Mouse (Mus musculus) CH12.LX (cell line): ENCODE measurements around the gene Clcf1. TPM values are rescaled to one million over a fixed set of nuclear protein-coding genes. Genes with fewer than 3 reads are reported as not detected.

Experiments
- DNase-seq: peaks from one replicate; pipeline ENCODE4 v3.0.0-alpha.2; 2013; ENCODE audit errors: extremely low read depth
- H3K27ac ChIP-seq: 2 replicates; pipeline ENCODE4 v1.5.1; 2012; ENCODE audit warnings: low read depth, mild to moderate bottlenecking, control low read depth, moderate library complexity; ENCODE audit not compliant: insufficient read depth
- H3K27me3 ChIP-seq: replicated peaks from 2 replicates; pipeline ENCODE3; 2012; ENCODE audit warnings: inconsistent platforms
- H3K36me3 ChIP-seq, 2 experiments: replicated peaks in 1 of 2; 2 replicates each; pipeline versions ENCODE3 to v1.6.1; 2012; ENCODE audit warnings: inconsistent platforms in 1 of 2, low read length in 1 of 2, mild to moderate bottlenecking in 1 of 2, mixed read lengths in 1 of 2, moderate library complexity in 1 of 2; ENCODE audit not compliant: control insufficient read depth in 1 of 2, insufficient read depth in 1 of 2
- H3K4me1 ChIP-seq, 2 experiments: 2 replicates each; pipeline ENCODE4 v1.6.1; 2012; ENCODE audit warnings: inconsistent platforms in 1 of 2, moderate library complexity in 1 of 2; ENCODE audit not compliant: insufficient read depth in 2 of 2, control insufficient read depth in 1 of 2
- H3K4me2 ChIP-seq: 2 replicates; pipeline ENCODE4 v1.6.1; 2012; ENCODE audit warnings: low read depth, mild to moderate bottlenecking, control low read depth; ENCODE audit not compliant: poor library complexity, insufficient read depth, severe bottlenecking
- H3K4me3 ChIP-seq, 3 experiments: fragments of 150-350 bp in 1 of 3; sonication (generic) in 1 of 3; replicated peaks in 1 of 3; 2 replicates each; pipeline versions ENCODE3 to v1.5.1; 2011 to 2012; ENCODE audit warnings: low read depth in 2 of 3, low read length in 2 of 3, mild to moderate bottlenecking in 2 of 3, moderate library complexity in 2 of 3, control low read depth in 1 of 3, improper control_type of control experiment in 1 of 3, inconsistent platforms in 1 of 3, mixed read lengths in 1 of 3; ENCODE audit not compliant: poor library complexity in 1 of 3
- H3K79me2 ChIP-seq: replicated peaks from 2 replicates; pipeline ENCODE4 v1.6.1; 2012; ENCODE audit warnings: mild to moderate bottlenecking, moderate library complexity; ENCODE audit not compliant: control insufficient read depth, poor library complexity, insufficient read depth, severe bottlenecking; ENCODE audit errors: extremely low read depth
- H3K9ac ChIP-seq: 2 replicates; pipeline ENCODE4 v1.6.1; 2012; ENCODE audit warnings: low read depth, mild to moderate bottlenecking, control low read depth, moderate library complexity; ENCODE audit not compliant: insufficient read depth
- H3K9me3 ChIP-seq: replicated peaks from 2 replicates; pipeline ENCODE3; 2012; ENCODE audit warnings: low read length, inconsistent platforms, mixed read lengths
- CHD1 ChIP-seq: IDR thresholded peaks from 2 replicates; pipeline ENCODE4 v1.6.1; 2012; ENCODE audit warnings: low read depth, low read length, improper control_type of control experiment, inconsistent platforms
- CTCF ChIP-seq, 2 experiments: IDR thresholded peaks in 1 of 2; conservative IDR thresholded peaks in 1 of 2; 2 replicates each; pipeline ENCODE4 v1.5.1; 2011 to 2012; ENCODE audit warnings: low read depth in 2 of 2, low read length in 2 of 2, improper control_type of control experiment in 1 of 2, inconsistent platforms in 1 of 2, mild to moderate bottlenecking in 1 of 2, moderate library complexity in 1 of 2
- ELF1 ChIP-seq: IDR thresholded peaks from 2 replicates; pipeline ENCODE4 v1.6.1; 2014; ENCODE audit warnings: low read depth, mild to moderate bottlenecking, inconsistent platforms, low read length, improper control_type of control experiment
- HCFC1 ChIP-seq: IDR thresholded peaks from 2 replicates; pipeline ENCODE4 v1.6.1; 2012; ENCODE audit warnings: low read depth, mild to moderate bottlenecking, inconsistent platforms, low read length, improper control_type of control experiment
- JUN ChIP-seq: IDR thresholded peaks from 2 replicates; pipeline ENCODE4 v1.6.1; 2011; ENCODE audit warnings: low read depth, mild to moderate bottlenecking, low read length, improper control_type of control experiment, moderate library complexity; ENCODE audit not compliant: insufficient read depth
- JUND ChIP-seq: conservative IDR thresholded peaks from 2 replicates; pipeline ENCODE4 v1.6.1; 2011; ENCODE audit warnings: low read depth, low read length, improper control_type of control experiment
- KAT2A ChIP-seq: IDR thresholded peaks from 2 replicates; pipeline ENCODE4 v1.6.1; 2012; ENCODE audit warnings: low read length, improper control_type of control experiment, inconsistent platforms; ENCODE audit not compliant: insufficient replicate concordance
- MAZ ChIP-seq: IDR thresholded peaks from 2 replicates; pipeline ENCODE4 v1.6.1; 2012; ENCODE audit warnings: low read depth, mild to moderate bottlenecking, inconsistent platforms, low read length, improper control_type of control experiment, moderate library complexity
- MEF2A ChIP-seq: IDR thresholded peaks from 2 replicates; pipeline ENCODE4 v1.6.1; 2014; ENCODE audit warnings: low read depth, mild to moderate bottlenecking, inconsistent platforms, low read length, improper control_type of control experiment, borderline replicate concordance
- MXI1 ChIP-seq: IDR thresholded peaks from 2 replicates; pipeline ENCODE4 v1.6.1; 2011; ENCODE audit warnings: mild to moderate bottlenecking, low read depth, low read length, improper control_type of control experiment
- MYC ChIP-seq: IDR thresholded peaks from 2 replicates; pipeline ENCODE4 v1.6.1; 2011; ENCODE audit warnings: low read depth, mild to moderate bottlenecking, improper control_type of control experiment, low read length
- NELFE ChIP-seq: IDR thresholded peaks from 2 replicates; pipeline ENCODE4 v1.6.1; 2011; ENCODE audit warnings: low read depth, low read length, improper control_type of control experiment
- PAX5 ChIP-seq: IDR thresholded peaks from 2 replicates; pipeline ENCODE4 v1.6.1; 2012; ENCODE audit warnings: low read length, inconsistent platforms, mixed read lengths
- RAD21 ChIP-seq: IDR thresholded peaks from 2 replicates; pipeline ENCODE4 v1.6.1; 2011; ENCODE audit warnings: low read depth, mild to moderate bottlenecking, low read length, improper control_type of control experiment, moderate library complexity
- SIN3A ChIP-seq: IDR thresholded peaks from 2 replicates; pipeline ENCODE4 v1.6.1; 2012; ENCODE audit warnings: low read length, improper control_type of control experiment, inconsistent platforms
- TBP ChIP-seq: conservative IDR thresholded peaks from 2 replicates; pipeline ENCODE4 v1.6.1; 2011; ENCODE audit warnings: low read depth, low read length, improper control_type of control experiment
- TCF12 ChIP-seq: IDR thresholded peaks from 2 replicates; pipeline ENCODE4 v1.6.1; 2014; ENCODE audit warnings: low read depth, mild to moderate bottlenecking, inconsistent platforms, low read length, improper control_type of control experiment
- USF2 ChIP-seq: conservative IDR thresholded peaks from 2 replicates; pipeline ENCODE4 v1.6.1; 2011; ENCODE audit warnings: low read depth, low read length, improper control_type of control experiment
- ZC3H11A ChIP-seq: IDR thresholded peaks from 2 replicates; pipeline ENCODE4 v1.6.1; 2012; ENCODE audit warnings: low read depth, mild to moderate bottlenecking, inconsistent platforms, low read length, improper control_type of control experiment
- ZKSCAN1 ChIP-seq: IDR thresholded peaks from 2 replicates; pipeline ENCODE4 v1.6.1; 2012; ENCODE audit warnings: low read depth, inconsistent platforms, low read length, improper control_type of control experiment, borderline replicate concordance
- ZMIZ1 ChIP-seq: IDR thresholded peaks from 2 replicates; pipeline ENCODE4 v1.6.1; 2012; ENCODE audit warnings: low read depth, mild to moderate bottlenecking, inconsistent platforms, low read length, improper control_type of control experiment
- dilution Hi-C: fragments of 300-500 bp; cut with MboI; formaldehyde crosslinking; loops from 2 replicates; pipeline ENCODE4 v1.14.3; 2020; ENCODE audit warnings: low sequenced_read_pairs; ENCODE audit not compliant: extremely low pct_unique_long_range_greater_than_20kb, extremely low pct_ligation_motif_present
- in situ Hi-C: fragments of 300-500 bp; cut with MboI; formaldehyde crosslinking; loops from 3 replicates; pipeline ENCODE4 v1.14.3; 2019; ENCODE audit warnings: low sequenced_read_pairs, low pct_ligation_motif_present, low pct_unique_long_range_greater_than_20kb, mixed read lengths
- polyA plus RNA-seq: library from polyadenylated mRNA; unstranded; fragments of >175 nt; gene quantifications from 2 replicates; pipeline ENCODE4 v1.2.1, GENCODE M21; 2012; ENCODE audit warnings: low read depth; ENCODE audit not compliant: insufficient read length
- total RNA-seq, 2 experiments: library from RNA; depleted of rRNA; stranded (reverse); fragments of 300-350 nt in 1 of 2; fragments of >200 nt in 1 of 2; gene quantifications; 2 replicates each; pipeline ENCODE4 v1.2.3; 2012 to 2014

Gene Clcf1
- total and polyA plus RNA-seq, 3 experiments = 0.09 to 1.0 (median 0.28) TPM

GRCm38 (mm10) chr19:4203148-4203547, 10.9 kb upstream of the Clcf1 start (continued):
- TF ChIP-seq MXI1 (no peak), ZC3H11A (peak; percentile 28; the same call in 1 of the 2 replicates), JUND (no peak), JUN (no peak), ZKSCAN1 (no peak), MYC (no peak), MAZ (no peak), NELFE (no peak), USF2 (no peak), TBP (no peak), MEF2A (no peak), SIN3A (no peak)
- TF ChIP-seq, all 38 proteins: peak for 6

GRCm38 (mm10) chr19:4203604-4204326, 10.3 kb upstream of the Clcf1 start:
- peaks cover 19 to 56% of the 10 kb centered on the region in 2 experiments for H3K4me1 ChIP-seq

GRCm38 (mm10) chr19:4204889-4205288, 9.1 kb upstream of the Clcf1 start:
- Histone ChIP-seq H3K27me3 (peaks cover 7% of the 10 kb centered on the region), H3K9ac (no peak overlapping the region), H3K79me2 (peaks cover 12% of the 10 kb centered on the region; the same call in 1 of the 2 replicates), H3K27ac (no peak overlapping the region), H3K4me2 (no peak overlapping the region), H3K4me1 (peaks cover 25 to 52% of the 10 kb centered on the region in 2 experiments), H3K4me3 (no peak overlapping the region), H3K36me3 (peaks cover 5 to 8% of the 10 kb centered on the region in 2 experiments), H3K9me3 (no peaks in the 10 kb centered on the region)
- no peak for DNase-seq
- dilution Hi-C loops = no loop called here
- TF ChIP-seq KAT2A = no peak
- no peak for TF ChIP-seq CHD1
- no peak for TF ChIP-seq HCFC1
- TF ChIP-seq PAX5 = no peak
- no peak for TF ChIP-seq ZMIZ1
- TF ChIP-seq TBP = no peak
- TF ChIP-seq MEF2A = no peak
- in situ Hi-C loops = loop anchor here (5.0 kb wide), 2 partner anchors 32 to 78 kb away; partner anchors contain the start of gene Aip

More at GRCm38 (mm10) chr19:4203604-4204326, 10.3 kb upstream of the Clcf1 start:
- dilution Hi-C loops = no loop called here
- H3K27ac ChIP-seq = no peak overlapping the region
- TF ChIP-seq TCF12 (no peak), ZC3H11A (no peak), SIN3A (no peak), JUND (no peak), ZKSCAN1 (no peak), MXI1 (no peak), CTCF (conservative IDR thresholded peaks at IDR 0.05 in 1 of 2, IDR thresholded peaks at IDR 0.05 in 1 of 2; ENCODE audit: low read depth in 2 of 2, low read length in 2 of 2) (no peak), ELF1 (no peak), ZMIZ1 (no peak), NELFE (no peak), RAD21 (no peak), TBP (no peak)
- TF ChIP-seq, all 38 proteins: peak for 0
- H3K79me2 ChIP-seq = peaks cover 12% of the 10 kb centered on the region; the same call in 1 of the 2 replicates
- no peak for DNase-seq
- no peak overlapping the region for H3K4me2 ChIP-seq
- no peak overlapping the region for H3K4me3 ChIP-seq
- in situ Hi-C loops = loop anchor here (5.0 kb wide), 2 partner anchors 34 to 76 kb away; partner anchors contain the start of gene Aip
- H3K9me3 ChIP-seq = no peaks in the 10 kb centered on the region
- H3K9ac ChIP-seq = no peak overlapping the region
- peaks cover 12 to 19% of the 10 kb centered on the region in 2 experiments for H3K36me3 ChIP-seq
- H3K27me3 ChIP-seq = peaks cover 6% of the 10 kb centered on the region
